ENCODE assay signal across 11 mouse cellular contexts in the genomic region with DNA sequence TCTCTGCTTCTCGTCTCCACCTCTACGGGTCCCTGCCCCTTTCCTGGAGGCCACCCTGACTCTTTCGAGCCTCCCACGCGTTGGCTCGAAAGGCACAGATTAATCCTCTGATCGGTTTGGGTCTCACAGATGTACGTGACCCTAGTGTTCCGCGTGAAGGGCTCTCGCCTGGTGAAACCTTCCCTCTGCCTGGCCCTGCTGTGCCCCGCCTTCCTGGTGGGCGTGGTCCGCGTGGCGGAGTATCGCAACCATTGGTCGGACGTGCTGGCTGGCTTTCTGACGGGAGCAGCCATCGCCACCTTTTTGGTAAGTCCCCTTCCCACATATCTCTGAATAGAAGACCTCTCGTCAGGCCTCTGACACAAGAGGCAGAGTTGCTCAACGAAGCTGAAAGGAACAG. TPM values are rescaled to one million over a fixed set of nuclear protein-coding genes. Genes with fewer than 3 reads are reported as not detected.
A peak's percentile ranks its signal among the peaks of the same experiment; 100 is the strongest.
DNase-seq lines count a peak whose midpoint lies in the region; ATAC-seq lines count a peak whose summit lies in the region.
"Had no signal": no experiment of that assay in that cellular context is flagged by ENCODE, and none has a peak within 500 bp of the region (broad histone marks: within the 10 kb centered on the region; RNA-seq: fewer than 3 reads in every experiment).

No protein-coding gene starts in this region.

- 0 out of 2 replicates have a peak, but pooled peaks cover 6% of the 10 kb centered on the region for H3K27me3 ChIP-seq in kidney, embryonic 16.5 days (ENCODE audit: insufficient read depth, low read length)
- peaks cover 61% of the 10 kb centered on the region for H3K27me3 ChIP-seq in limb, embryonic 12.5 days
- H3K27me3 ChIP-seq: midbrain, embryonic 15.5 days had no signal

- no peak overlapping the region for H3K9ac ChIP-seq in kidney, embryonic 16.5 days (replicated peaks; ENCODE audit: low read length)
- H3K9ac ChIP-seq in limb, embryonic 12.5 days (replicated peaks), result no peak overlapping the region
- H3K9ac ChIP-seq: hindbrain, embryonic 12.5 days; midbrain, embryonic 15.5 days had no signal

- peak; percentile 31 for DNase-seq in adrenal gland, postnatal 25 days
- no peak for DNase-seq in adrenal gland, postnatal 4 days (ENCODE audit: low spot score in 2 of 2)
- no peak for DNase-seq in kidney, adult 11 months
- DNase-seq in A20 (ENCODE audit: low read depth, low spot score), result peak; percentile 73
- no peak for DNase-seq in spleen, adult 12 weeks (ENCODE audit: low spot score)
- no peak for DNase-seq in layer of hippocampus, postnatal 10 days (ENCODE audit: low spot score in 2 of 2)

- no peaks in the 10 kb centered on the region for H3K36me3 ChIP-seq in kidney, embryonic 16.5 days (ENCODE audit: insufficient read depth, low read length)
- H3K36me3 ChIP-seq in limb, embryonic 12.5 days, result peaks cover 3% of the 10 kb centered on the region; the same call in 1 of the 2 replicates

- peaks cover 4% of the 10 kb centered on the region; the same call in 1 of the 2 replicates for H3K4me1 ChIP-seq in kidney, embryonic 16.5 days (ENCODE audit: insufficient read depth, low read length)
- peaks cover 8% of the 10 kb centered on the region for H3K4me1 ChIP-seq in limb, embryonic 12.5 days (replicated peaks)

- no peaks in the 10 kb centered on the region for H3K9me3 ChIP-seq in kidney, embryonic 16.5 days (ENCODE audit: low read length)
- H3K9me3 ChIP-seq in limb, embryonic 12.5 days, result no peaks in the 10 kb centered on the region
- H3K9me3 ChIP-seq: hindbrain, embryonic 12.5 days; midbrain, embryonic 15.5 days had no signal

- peak overlapping the region; percentile 31; the same call in 1 of the 2 replicates for H3K4me2 ChIP-seq in kidney, embryonic 16.5 days (replicated peaks; ENCODE audit: low read depth, low read length)
- H3K4me2 ChIP-seq in limb, embryonic 12.5 days, result peak overlapping the region; percentile 35; the same call in 1 of the 2 replicates
- H3K4me2 ChIP-seq: hindbrain, embryonic 12.5 days; midbrain, embryonic 15.5 days had no signal

- no peak overlapping the region for H3K27ac ChIP-seq in kidney, embryonic 16.5 days (ENCODE audit: low read length)
- no peak overlapping the region for H3K27ac ChIP-seq in limb, embryonic 12.5 days
- H3K27ac ChIP-seq: hindbrain, embryonic 12.5 days; midbrain, embryonic 15.5 days had no signal

- 0 out of 2 replicates have a peak overlapping the region, but pooled peaks have one; percentile 6 for H3K4me3 ChIP-seq in kidney, embryonic 16.5 days (ENCODE audit: low read length)
- H3K4me3 ChIP-seq in limb, embryonic 12.5 days (replicated peaks), result no peak overlapping the region
- H3K4me3 ChIP-seq: erythroblast, embryonic 14.5 days; hindbrain, embryonic 12.5 days; midbrain, embryonic 15.5 days had no signal

- WGBS in kidney, embryonic 16.5 days, result 9% methylated on average over 23 of the region's 23 CpGs
- WGBS in limb, embryonic 12.5 days, result 14% methylated on average over 23 of the region's 23 CpGs

- ATAC-seq in kidney, embryonic 16.5 days (ENCODE audit: low FRiP score, low TSS enrichment), result no peak
- no peak for ATAC-seq in limb, embryonic 12.5 days (ENCODE audit: insufficient number of reproducible peaks, insufficient read depth, low FRiP score, low TSS enrichment, low read depth)

RNA-seq across cellular contexts. Expression of a gene that starts 7.4 kb away (rescaled TPM):
- total RNA-seq in adrenal gland, postnatal 25 days (2021), result 35.6 and 40.5 TPM in 2 replicates
- 10 to 100 TPM; 39.4 to 41.6 TPM for total RNA-seq in adrenal gland, postnatal 4 days (2021)
- polyA plus RNA-seq in kidney, embryonic 16.5 days (2015; fragmentation: Nextera tagmentation; extraction: Ambion mirVana), result 10.4 and 10.7 TPM in 2 replicates
- polyA plus RNA-seq in limb, embryonic 12.5 days (2016; fragmentation: Nextera tagmentation; extraction: Ambion mirVana), result 9.3 and 11.9 TPM in 2 replicates
- 100 to 1,000 TPM; 312 to 317 TPM for total RNA-seq in layer of hippocampus, postnatal 10 days (2021)

RNA-seq across cellular contexts. Expression of a gene that starts 11.3 kb away (rescaled TPM):
- total RNA-seq in adrenal gland, postnatal 25 days (2021), result 14.0 and 19.4 TPM in 2 replicates
- 10 to 100 TPM; 15.9 to 16.1 TPM for total RNA-seq in adrenal gland, postnatal 4 days (2021)
- polyA plus RNA-seq in kidney, embryonic 16.5 days (2015; fragmentation: Nextera tagmentation; extraction: Ambion mirVana), result 9.0 TPM in 2 replicates
- 7.3 and 7.4 TPM in 2 replicates for polyA plus RNA-seq in limb, embryonic 12.5 days (2016; fragmentation: Nextera tagmentation; extraction: Ambion mirVana)
- 10 to 100 TPM; 13.5 to 14.5 TPM for total RNA-seq in layer of hippocampus, postnatal 10 days (2021)

RNA-seq across cellular contexts. Expression of a gene that starts 16.9 kb away (rescaled TPM):
- 471 and 609 TPM in 2 replicates for total RNA-seq in adrenal gland, postnatal 25 days (2021)
- total RNA-seq in adrenal gland, postnatal 4 days (2021), result 100 to 1,000 TPM; 242 to 269 TPM
- 70.3 and 75.4 TPM in 2 replicates for polyA plus RNA-seq in kidney, embryonic 16.5 days (2015; fragmentation: Nextera tagmentation; extraction: Ambion mirVana)
- polyA plus RNA-seq in limb, embryonic 12.5 days (2016; fragmentation: Nextera tagmentation; extraction: Ambion mirVana), result 33.4 and 39.4 TPM in 2 replicates
- 10 to 100 TPM; 30.4 to 35.3 TPM for total RNA-seq in layer of hippocampus, postnatal 10 days (2021)

RNA-seq across cellular contexts. Expression of a gene that starts 17.0 kb away (rescaled TPM):
- total RNA-seq in adrenal gland, postnatal 25 days (2021), result 13.6 and 19.1 TPM in 2 replicates
- total RNA-seq in adrenal gland, postnatal 4 days (2021), result 10 to 100 TPM; 13.3 to 14.2 TPM
- 5.4 and 6.0 TPM in 2 replicates for polyA plus RNA-seq in kidney, embryonic 16.5 days (2015; fragmentation: Nextera tagmentation; extraction: Ambion mirVana)
- polyA plus RNA-seq in limb, embryonic 12.5 days (2016; fragmentation: Nextera tagmentation; extraction: Ambion mirVana), result 5.2 and 5.7 TPM in 2 replicates
- total RNA-seq in layer of hippocampus, postnatal 10 days (2021), result 10 to 100 TPM; 15.5 to 16.1 TPM
- polyA plus RNA-seq: erythroblast, embryonic 14.5 days had no signal

RNA-seq across cellular contexts. Expression of a gene that starts 19.0 kb away (rescaled TPM):
- total RNA-seq in adrenal gland, postnatal 25 days (2021), result 1.6 and 1.8 TPM in 2 replicates
- 10 to 100 TPM in 1 of 2 experiments, 1 to 10 TPM in 1; 7.7 to 10.2 TPM for total RNA-seq in adrenal gland, postnatal 4 days (2021)
- polyA plus RNA-seq in kidney, embryonic 16.5 days (2015; fragmentation: Nextera tagmentation; extraction: Ambion mirVana), result 11.8 and 15.7 TPM in 2 replicates
- 6.9 and 8.1 TPM in 2 replicates for polyA plus RNA-seq in limb, embryonic 12.5 days (2016; fragmentation: Nextera tagmentation; extraction: Ambion mirVana)
- total RNA-seq in layer of hippocampus, postnatal 10 days (2021), result 1 to 10 TPM; 2.0 to 3.2 TPM

Comparison
In these comparisons a context has a peak if more than half of its experiments do, and no peak if none do; other contexts are left out.
1. DNase-seq: peak in adrenal gland, postnatal 25 days (single experiment) and A20 (single experiment); none in adrenal gland, postnatal 4 days (0 of 2), kidney, adult 11 months (single experiment), spleen, adult 12 weeks (single experiment) and layer of hippocampus, postnatal 10 days (0 of 2).
2. RNA of a gene that starts 16.9 kb away (total RNA-seq): 471 to 609 TPM in adrenal gland, postnatal 25 days and 242 to 269 TPM in adrenal gland, postnatal 4 days; 30.4 to 35.3 TPM in layer of hippocampus, postnatal 10 days; every median in the first group is over 4 times any median in the second.